ENCODE assay signal across 26 mouse cellular contexts in genomic region chr12:76473562-76474245, GRCm38 (mm10). TPM values are rescaled to one million over a fixed set of nuclear protein-coding genes. Genes with fewer than 3 reads are reported as not detected.
DNase-seq lines count a peak whose midpoint lies in the region; ATAC-seq and TF ChIP-seq lines count a peak whose summit lies in the region.
"Had no signal": no experiment of that assay in that cellular context is flagged by ENCODE, and none has a peak within 500 bp of the region (broad histone marks: within the 10 kb centered on the region; RNA-seq: fewer than 3 reads in every experiment).

No protein-coding gene starts in this region.

- no peaks in the 10 kb centered on the region for H3K36me3 ChIP-seq in midbrain, embryonic 11.5 days (ENCODE audit: control insufficient read depth, insufficient read depth, low read length)
- H3K36me3 ChIP-seq in midbrain, embryonic 10.5 days: no peaks in the 10 kb centered on the region
- no peaks in the 10 kb centered on the region for H3K36me3 ChIP-seq in limb, embryonic 14.5 days (ENCODE audit: control insufficient read depth, insufficient read depth, low read length)
- H3K36me3 ChIP-seq: embryonic facial prominence, embryonic 12.5 days; heart, embryonic 12.5 days; neural tube, embryonic 13.5 days had no signal

- H3K4me3 ChIP-seq in midbrain, embryonic 11.5 days (ENCODE audit: low read depth, low read length): no peak overlapping the region
- no peak overlapping the region for H3K4me3 ChIP-seq in midbrain, embryonic 10.5 days
- no peak overlapping the region for H3K4me3 ChIP-seq in limb, embryonic 14.5 days (replicated peaks; ENCODE audit: low read length)
- H3K4me3 ChIP-seq: embryonic facial prominence, embryonic 12.5 days; heart, embryonic 12.5 days; myocyte; neural tube, embryonic 13.5 days had no signal

- no peak for TF ChIP-seq POLR2A in limb, embryonic 14.5 days (IDR thresholded peaks at IDR 0.05; ENCODE audit: borderline replicate concordance, extremely low read depth, insufficient read depth, insufficient read length)

- H3K27ac ChIP-seq in midbrain, embryonic 11.5 days (ENCODE audit: low read depth, low read length): no peak overlapping the region
- no peak overlapping the region for H3K27ac ChIP-seq in midbrain, embryonic 10.5 days (replicated peaks)
- H3K27ac ChIP-seq in limb, embryonic 14.5 days (replicated peaks; ENCODE audit: low read depth, low read length): no peak overlapping the region
- H3K27ac ChIP-seq: embryonic facial prominence, embryonic 12.5 days; hindbrain, embryonic 14.5 days; neural tube, embryonic 13.5 days had no signal

- no peaks in the 10 kb centered on the region for H3K9me3 ChIP-seq in midbrain, embryonic 11.5 days (ENCODE audit: control insufficient read depth, low read length)
- H3K9me3 ChIP-seq in midbrain, embryonic 10.5 days (replicated peaks): no peaks in the 10 kb centered on the region
- no peaks in the 10 kb centered on the region for H3K9me3 ChIP-seq in limb, embryonic 14.5 days (ENCODE audit: control insufficient read depth, low read length)
- H3K9me3 ChIP-seq: embryonic facial prominence, embryonic 12.5 days; heart, embryonic 12.5 days; neural tube, embryonic 13.5 days had no signal

- no peaks in the 10 kb centered on the region; the same call in 1 of the 2 replicates for H3K4me1 ChIP-seq in midbrain, embryonic 11.5 days (ENCODE audit: control insufficient read depth, insufficient read depth, low read length)
- peaks cover 7% of the 10 kb centered on the region; the same call in 1 of the 2 replicates for H3K4me1 ChIP-seq in midbrain, embryonic 10.5 days
- H3K4me1 ChIP-seq in limb, embryonic 14.5 days (ENCODE audit: control insufficient read depth, insufficient read depth, low read length): peaks cover 11% of the 10 kb centered on the region
- H3K4me1 ChIP-seq: embryonic facial prominence, embryonic 12.5 days had no signal

- no peak for ATAC-seq in midbrain, embryonic 11.5 days (ENCODE audit: low FRiP score)
- ATAC-seq in limb, embryonic 14.5 days (ENCODE audit: low FRiP score, low read depth): 0 out of 2 replicates have a peak, but pooled peaks have one; percentile 10
- ATAC-seq: inflammation-experienced regulatory T-cells, adult 6 months; liver, postnatal 0 days; midbrain, embryonic 16.5 days; Patski had no signal

- no peak overlapping the region for H3K4me2 ChIP-seq in midbrain, embryonic 11.5 days
- H3K4me2 ChIP-seq in limb, embryonic 14.5 days (replicated peaks; ENCODE audit: low read depth, low read length, severe bottlenecking): no peak overlapping the region
- H3K4me2 ChIP-seq: embryonic facial prominence, embryonic 12.5 days; heart, embryonic 12.5 days; hindbrain, embryonic 14.5 days; liver, embryonic 11.5 days; neural tube, embryonic 13.5 days had no signal

- 84% methylated on average over 10 of the region's 10 CpGs for WGBS in midbrain, embryonic 11.5 days
- 87% methylated on average over 10 of the region's 10 CpGs for WGBS in midbrain, embryonic 10.5 days
- 45% methylated on average over 10 of the region's 10 CpGs for WGBS in limb, embryonic 14.5 days

- H3K9ac ChIP-seq in midbrain, embryonic 11.5 days (ENCODE audit: low read length): no peak overlapping the region
- H3K9ac ChIP-seq in limb, embryonic 14.5 days (ENCODE audit: low read depth, low read length, severe bottlenecking): no peak overlapping the region
- H3K9ac ChIP-seq: embryonic facial prominence, embryonic 12.5 days; heart, embryonic 12.5 days; hindbrain, embryonic 14.5 days; liver, postnatal 0 days; neural tube, embryonic 13.5 days had no signal

- no peaks in the 10 kb centered on the region for H3K27me3 ChIP-seq in midbrain, embryonic 11.5 days (ENCODE audit: control insufficient read depth, insufficient read depth, low read length)
- H3K27me3 ChIP-seq in midbrain, embryonic 10.5 days (ENCODE audit: low read depth, poor library complexity, severe bottlenecking): no peaks in the 10 kb centered on the region
- H3K27me3 ChIP-seq in limb, embryonic 14.5 days (ENCODE audit: control insufficient read depth, insufficient read depth, low read length): no peaks in the 10 kb centered on the region
- H3K27me3 ChIP-seq: embryonic facial prominence, embryonic 12.5 days; heart, embryonic 12.5 days; neural tube, embryonic 13.5 days; Patski had no signal

- DNase-seq in midbrain, embryonic 11.5 days (ENCODE audit: low spot score, missing footprints): peak; percentile 21
- DNase-seq in midbrain, embryonic 10.5 days (ENCODE audit: low spot score): no peak
- DNase-seq in ZHBTc4 (ENCODE audit: low read depth, low spot score): peak; percentile 51
- no peak for DNase-seq in limb, embryonic 14.5 days (ENCODE audit: low spot score)
- no peak for DNase-seq in lung, adult 18-20 months
- DNase-seq in adrenal gland, postnatal 14 days: no peak
- no peak for DNase-seq in adrenal gland, postnatal 10 days
- DNase-seq: adrenal gland, adult 8-10 months; cerebellum, adult 8-10 months; heart, postnatal 14 days; kidney, adult 18-20 months; kidney, postnatal 4 days; liver, postnatal 0 days; retina, postnatal 1 day; right cerebral cortex, postnatal 25 days; spleen, adult 18-20 months had no signal

RNA-seq across cellular contexts. Expression of gene Ppp1r36, which starts 56.4 kb away (rescaled TPM):
- polyA plus RNA-seq in midbrain, embryonic 11.5 days (2014; fragmentation: Nextera tagmentation; extraction: Ambion mirVana): 0.39 and 0.51 TPM in 2 replicates
- 0.33 and 0.71 TPM in 2 replicates for polyA plus RNA-seq in midbrain, embryonic 10.5 days (2016; fragmentation: Nextera tagmentation; extraction: Ambion mirVana)
- 2.1 and 4.2 TPM in 2 replicates for polyA plus RNA-seq in limb, embryonic 14.5 days (2012; rRNA removed)
- polyA plus RNA-seq in limb, embryonic 14.5 days (2014; fragmentation: Nextera tagmentation; extraction: Ambion mirVana): 3.1 and 5.3 TPM in 2 replicates
- total RNA-seq in adrenal gland, postnatal 14 days (2021): 0.34 TPM in 1 of 2 replicates, not detected in the other
- total RNA-seq in adrenal gland, postnatal 10 days (2021): under 1 TPM in 1 of 2 experiments, not detected in 1; 0.45 TPM
- total RNA-seq: megakaryocyte-erythroid progenitor cell, adult 5-6 weeks had no signal
- polyA plus RNA-seq: inflammation-experienced regulatory T-cells, adult 6 months; myocyte; Patski had no signal

RNA-seq across cellular contexts. Expression of gene Plekhg3, which starts 57.0 kb away (rescaled TPM):
- polyA plus RNA-seq in midbrain, embryonic 11.5 days (2014; fragmentation: Nextera tagmentation; extraction: Ambion mirVana): 0.62 and 1.3 TPM in 2 replicates
- 1.1 and 1.5 TPM in 2 replicates for polyA plus RNA-seq in midbrain, embryonic 10.5 days (2016; fragmentation: Nextera tagmentation; extraction: Ambion mirVana)
- polyA plus RNA-seq in limb, embryonic 14.5 days (2012; rRNA removed): 22.7 and 23.7 TPM in 2 replicates
- 5.6 and 7.9 TPM in 2 replicates for polyA plus RNA-seq in limb, embryonic 14.5 days (2014; fragmentation: Nextera tagmentation; extraction: Ambion mirVana)
- total RNA-seq in adrenal gland, postnatal 14 days (2021): 16.7 and 19.4 TPM in 2 replicates
- 10 to 100 TPM; 21.1 to 22.0 TPM for total RNA-seq in adrenal gland, postnatal 10 days (2021)

Comparison
In these comparisons a context has a peak if more than half of its experiments do, and no peak if none do; other contexts are left out.
1. DNase-seq: peak in midbrain, embryonic 11.5 days (single experiment) and ZHBTc4 (single experiment); none in midbrain, embryonic 10.5 days (single experiment), limb, embryonic 14.5 days (single experiment), lung, adult 18-20 months (0 of 2), adrenal gland, postnatal 14 days (single experiment) and adrenal gland, postnatal 10 days (single experiment).